Mouse (Mus musculus) stomach, postnatal 0 days (tissue): ENCODE measurements at regions not wholly inside any gene's neighbourhood (a gene's known extent, or its start where the extent isn't known, plus 50 kb on each side); places are given as distances from the start of the nearest gene placed in this dataset.

Experiments
- CTCF ChIP-seq: IDR thresholded peaks from 2 replicates; pipeline ENCODE4 v1.5.1; 2016; ENCODE audit warnings: antibody characterized with exemption, low read depth, mild to moderate bottlenecking, moderate library complexity
- EP300 ChIP-seq: optimal IDR thresholded peaks from 2 replicates; pipeline ENCODE3; 2016; ENCODE audit warnings: antibody characterized with exemption

GRCm38 (mm10) chr12:106140671-106141070, 130.6 kb downstream of the Vrk1 start:
- TF ChIP-seq CTCF (no peak), EP300 (no peak)
